Mouse (Mus musculus): ENCODE data around the gene Stard5. TPM values are rescaled to one million over a fixed set of nuclear protein-coding genes. Genes with fewer than 3 reads are reported as not detected.

The Stard5 gene
- 16.0 and 17.5 TPM in 2 replicates for polyA plus RNA-seq (2015; fragmentation: Nextera tagmentation; extraction: Ambion mirVana)

GRCm38 (mm10) chr7:83631828-83632681 lies at the start of gene Stard5:
Gene Stard5, plus strand, starts transcription at chr7:83631959.
- peaks cover 19% of the 10 kb centered on the region for H3K4me1 ChIP-seq
- H3K36me3 ChIP-seq, result no peaks in the 10 kb centered on the region
- H3K4me2 ChIP-seq, result peak within 1 kb of the TSS; percentile 89
- H3K27me3 ChIP-seq, result no peaks in the 10 kb centered on the region
- peak within 1 kb of the TSS; percentile 80 for H3K9ac ChIP-seq
- H3K27ac ChIP-seq, result peak within 1 kb of the TSS; percentile 76
- peak within 1 kb of the TSS; percentile 69 for H3K4me3 ChIP-seq
- WGBS, result under 1% methylated on average over 35 of the region's 35 CpGs
- no peaks in the 10 kb centered on the region for H3K9me3 ChIP-seq
- ATAC-seq (ENCODE audit: borderline replicate concordance, extremely low read depth, low FRiP score, low TSS enrichment), result peak; percentile 98

- Histone ChIP-seq H3K27me3 (no peaks in the 10 kb centered on the region), H3K9me3 (no peaks in the 10 kb centered on the region), H3K9ac (no peak within 1 kb of the TSS), H3K4me1 (0 out of 2 replicates have a peak, but pooled peaks cover 9% of the 10 kb centered on the region), H3K4me2 (no peak within 1 kb of the TSS), H3K27ac (no peak within 1 kb of the TSS), H3K36me3 (no peaks in the 10 kb centered on the region), H3K4me3 (no peak within 1 kb of the TSS)
- WGBS, result 31% methylated on average over 11 of the region's 11 CpGs
- peak; percentile 39; the same call in 1 of the 2 replicates for ATAC-seq (ENCODE audit: borderline replicate concordance, extremely low read depth, low FRiP score, low TSS enrichment)
Observed at GRCm38 (mm10) chr7:83584639-83585471, 46.9 kb upstream of the Stard5 start, which contains the start of gene Tmc3. Gene Tmc3, plus strand, starts transcription at chr7:83584927.

- no peaks in the 10 kb centered on the region for H3K9me3 ChIP-seq
- H3K27ac ChIP-seq, result no peak overlapping the region
- no peaks in the 10 kb centered on the region for H3K27me3 ChIP-seq
- no peak overlapping the region for H3K9ac ChIP-seq
- no peak for ATAC-seq (ENCODE audit: borderline replicate concordance, extremely low read depth, low FRiP score, low TSS enrichment)
- no peaks in the 10 kb centered on the region for H3K36me3 ChIP-seq
- no peaks in the 10 kb centered on the region for H3K4me1 ChIP-seq
- WGBS, result 81% methylated on average over 3 of the region's 3 CpGs
- H3K4me2 ChIP-seq, result no peak overlapping the region
- H3K4me3 ChIP-seq, result no peak overlapping the region
Observed at GRCm38 (mm10) chr7:83594056-83594455, 37.7 kb upstream of the Stard5 start.

GRCm38 (mm10) chr7:83597063-83597462 lies 34.7 kb upstream of the Stard5 start:
- Histone ChIP-seq H3K9ac (no peak overlapping the region), H3K27me3 (no peaks in the 10 kb centered on the region), H3K27ac (no peak overlapping the region), H3K9me3 (no peaks in the 10 kb centered on the region), H3K4me2 (no peak overlapping the region), H3K36me3 (no peaks in the 10 kb centered on the region), H3K4me3 (no peak overlapping the region), H3K4me1 (no peaks in the 10 kb centered on the region)
- 86% methylated on average over 3 of the region's 3 CpGs for WGBS
- ATAC-seq (ENCODE audit: borderline replicate concordance, extremely low read depth, low FRiP score, low TSS enrichment), result no peak

GRCm38 (mm10) chr7:83598997-83599912 lies 32.5 kb upstream of the Stard5 start:
- H3K9ac ChIP-seq, result no peak overlapping the region
- ATAC-seq (ENCODE audit: borderline replicate concordance, extremely low read depth, low FRiP score, low TSS enrichment), result no peak
- no peaks in the 10 kb centered on the region for H3K9me3 ChIP-seq
- no peak overlapping the region for H3K4me3 ChIP-seq
- H3K36me3 ChIP-seq, result no peaks in the 10 kb centered on the region
- H3K27me3 ChIP-seq, result no peaks in the 10 kb centered on the region
- 70% methylated on average over 13 of the region's 13 CpGs for WGBS
- no peak overlapping the region for H3K27ac ChIP-seq
- no peaks in the 10 kb centered on the region for H3K4me1 ChIP-seq
- no peak overlapping the region for H3K4me2 ChIP-seq

GRCm38 (mm10) chr7:83599913-83600286 lies 31.9 kb upstream of the Stard5 start:
- no peak for ATAC-seq (ENCODE audit: borderline replicate concordance, extremely low read depth, low FRiP score, low TSS enrichment)
- Histone ChIP-seq H3K4me1 (no peaks in the 10 kb centered on the region), H3K27me3 (no peaks in the 10 kb centered on the region), H3K9me3 (no peaks in the 10 kb centered on the region), H3K27ac (no peak overlapping the region), H3K9ac (no peak overlapping the region), H3K36me3 (no peaks in the 10 kb centered on the region), H3K4me2 (no peak overlapping the region), H3K4me3 (no peak overlapping the region)
- WGBS, result 60% methylated on average over 8 of the region's 8 CpGs

GRCm38 (mm10) chr7:83604180-83604944 lies 27.4 kb upstream of the Stard5 start:
- H3K27ac ChIP-seq, result no peak overlapping the region
- H3K9me3 ChIP-seq, result no peaks in the 10 kb centered on the region
- WGBS, result 84% methylated on average over 7 of the region's 7 CpGs
- no peaks in the 10 kb centered on the region for H3K36me3 ChIP-seq
- no peak for ATAC-seq (ENCODE audit: borderline replicate concordance, extremely low read depth, low FRiP score, low TSS enrichment)
- no peak overlapping the region for H3K4me2 ChIP-seq
- H3K27me3 ChIP-seq, result no peaks in the 10 kb centered on the region
- H3K9ac ChIP-seq, result no peak overlapping the region
- H3K4me1 ChIP-seq, result no peaks in the 10 kb centered on the region
- H3K4me3 ChIP-seq, result no peak overlapping the region

- Histone ChIP-seq H3K9ac (no peak overlapping the region), H3K27ac (no peak overlapping the region), H3K4me3 (no peak overlapping the region), H3K4me1 (no peaks in the 10 kb centered on the region), H3K27me3 (no peaks in the 10 kb centered on the region), H3K9me3 (no peaks in the 10 kb centered on the region), H3K36me3 (no peaks in the 10 kb centered on the region), H3K4me2 (no peak overlapping the region)
- no peak for ATAC-seq (ENCODE audit: borderline replicate concordance, extremely low read depth, low FRiP score, low TSS enrichment)
- 91% methylated on average over 2 of the region's 2 CpGs for WGBS
Observed at GRCm38 (mm10) chr7:83606796-83607195, 25.0 kb upstream of the Stard5 start.

- WGBS, result 89% methylated on average over 4 of the region's 4 CpGs
- Histone ChIP-seq H3K4me3 (no peak overlapping the region), H3K27me3 (no peaks in the 10 kb centered on the region), H3K4me2 (no peak overlapping the region), H3K9ac (no peak overlapping the region), H3K36me3 (no peaks in the 10 kb centered on the region), H3K4me1 (no peaks in the 10 kb centered on the region), H3K9me3 (no peaks in the 10 kb centered on the region), H3K27ac (no peak overlapping the region)
- ATAC-seq (ENCODE audit: borderline replicate concordance, extremely low read depth, low FRiP score, low TSS enrichment), result no peak
Observed at GRCm38 (mm10) chr7:83609891-83610290, 21.9 kb upstream of the Stard5 start.

GRCm38 (mm10) chr7:83611886-83612285 lies 19.9 kb upstream of the Stard5 start:
- no peak overlapping the region for H3K27ac ChIP-seq
- H3K36me3 ChIP-seq, result no peaks in the 10 kb centered on the region
- H3K4me1 ChIP-seq, result no peaks in the 10 kb centered on the region
- ATAC-seq (ENCODE audit: borderline replicate concordance, extremely low read depth, low FRiP score, low TSS enrichment), result no peak
- no peak overlapping the region for H3K4me2 ChIP-seq
- H3K4me3 ChIP-seq, result no peak overlapping the region
- H3K27me3 ChIP-seq, result no peaks in the 10 kb centered on the region
- H3K9me3 ChIP-seq, result no peaks in the 10 kb centered on the region
- WGBS, result 63% methylated on average over 1 of the region's 1 CpGs
- H3K9ac ChIP-seq, result no peak overlapping the region

- 94% methylated on average over 3 of the region's 3 CpGs for WGBS
- H3K4me3 ChIP-seq, result no peak overlapping the region
- H3K36me3 ChIP-seq, result no peaks in the 10 kb centered on the region
- H3K9ac ChIP-seq, result no peak overlapping the region
- H3K9me3 ChIP-seq, result no peaks in the 10 kb centered on the region
- ATAC-seq (ENCODE audit: borderline replicate concordance, extremely low read depth, low FRiP score, low TSS enrichment), result no peak
- H3K27ac ChIP-seq, result no peak overlapping the region
- H3K4me2 ChIP-seq, result no peak overlapping the region
- H3K27me3 ChIP-seq, result no peaks in the 10 kb centered on the region
- H3K4me1 ChIP-seq, result no peaks in the 10 kb centered on the region
Observed at GRCm38 (mm10) chr7:83615272-83615671, 16.5 kb upstream of the Stard5 start.
